Mouse (Mus musculus) C3H10T1/2 (cell line): Measurements from ENCODE around the gene Pkp1. TPM values are rescaled to one million over a fixed set of nuclear protein-coding genes. Genes with fewer than 3 reads are reported as not detected.

Experiments
- polyA plus RNA-seq, 2 experiments: library from polyadenylated mRNA; unstranded; fragments of >200 nt; fragmentation: generic; extraction: Trizol; gene quantifications; one replicate each; pipeline ENCODE4 v1.2.1; 2012; ENCODE audit warnings: missing spikeins in 2 of 2

Pkp1 gene
- under 1 TPM; 0.38 to 0.57 TPM for polyA plus RNA-seq

GRCm38 (mm10) chr1:135918644-135919407, at the start of gene Pkp1:
Gene Pkp1, minus strand, starts transcription at chr1:135919207.

GRCm38 (mm10) chr1:135835716-135836483, 83.1 kb downstream of the Pkp1 start, which contains the start of gene Tnnt2:
Gene Tnnt2, plus strand, starts transcription at chr1:135836354.

Other genes starting within 250 kb of the Pkp1 start
- 100 to 1,000 TPM; 117 to 206 TPM for gene Csrp1, start 199.1 kb downstream of the Pkp1 start, polyA plus RNA-seq
- gene Phlda3, start 153.1 kb downstream of the Pkp1 start, polyA plus RNA-seq: 100 to 1,000 TPM; 289 to 327 TPM
- 10 to 100 TPM in 1 of 2 experiments, under 1 TPM in 1; 0.83 to 13.1 TPM for gene Tnni1, start 139.8 kb downstream of the Pkp1 start, polyA plus RNA-seq
- under 1 TPM; 0.02 to 0.22 TPM for gene Lad1, start 100.6 kb downstream of the Pkp1 start, polyA plus RNA-seq
- gene Tnnt2, start 82.9 kb downstream of the Pkp1 start, polyA plus RNA-seq: 10 to 100 TPM in 1 of 2 experiments, under 1 TPM in 1; 0.89 to 21.0 TPM
- gene Igfn1, start 87.1 kb upstream of the Pkp1 start, polyA plus RNA-seq: not detected
- 100 to 1,000 TPM in 1 of 2 experiments, 10 to 100 TPM in 1; 57.4 to 155 TPM for gene Tmem9, start 88.9 kb upstream of the Pkp1 start, polyA plus RNA-seq
- gene Ascl5, start 131.6 kb upstream of the Pkp1 start, polyA plus RNA-seq: not detected
- not detected for gene Cacna1s, start 133.5 kb upstream of the Pkp1 start, polyA plus RNA-seq
- gene Kif21b, start 212.2 kb upstream of the Pkp1 start, polyA plus RNA-seq: not detected